Mouse (Mus musculus): ENCODE data around the gene Kcnip1.

GRCm38 (mm10) chr11:33928658-33929057, 64.3 kb downstream of the Kcnip1 start:
- TF ChIP-seq POLR2A (IDR thresholded peaks at IDR 0.05; ENCODE audit: control insufficient read depth, extremely low read depth, insufficient read depth, low read length, poor library complexity) (no peak), CTCF (IDR thresholded peaks at IDR 0.05; ENCODE audit: borderline replicate concordance, control insufficient read depth, extremely low read depth, insufficient read depth, low read length, poor library complexity) (0 out of 2 replicates have a peak, but pooled peaks have one; percentile 50)
